Mouse (Mus musculus) kidney, adult 2 months (tissue): Measurements from ENCODE around the gene Gjb5.

ENCODE experiments used
- CTCF ChIP-seq: fragments of 200-500 bp; conservative IDR thresholded peaks from 2 replicates; pipeline ENCODE4 v1.5.1; 2011; ENCODE audit warnings: low read depth, mild to moderate bottlenecking, control low read depth, low read length, moderate library complexity, mixed read lengths; ENCODE audit not compliant: insufficient read depth, insufficient read length
- POLR2A ChIP-seq: fragments of 200-500 bp; IDR thresholded peaks from one replicate; pipeline ENCODE4 v1.6.1; 2011; ENCODE audit warnings: low read depth, low read length, control low read depth

DNA sequence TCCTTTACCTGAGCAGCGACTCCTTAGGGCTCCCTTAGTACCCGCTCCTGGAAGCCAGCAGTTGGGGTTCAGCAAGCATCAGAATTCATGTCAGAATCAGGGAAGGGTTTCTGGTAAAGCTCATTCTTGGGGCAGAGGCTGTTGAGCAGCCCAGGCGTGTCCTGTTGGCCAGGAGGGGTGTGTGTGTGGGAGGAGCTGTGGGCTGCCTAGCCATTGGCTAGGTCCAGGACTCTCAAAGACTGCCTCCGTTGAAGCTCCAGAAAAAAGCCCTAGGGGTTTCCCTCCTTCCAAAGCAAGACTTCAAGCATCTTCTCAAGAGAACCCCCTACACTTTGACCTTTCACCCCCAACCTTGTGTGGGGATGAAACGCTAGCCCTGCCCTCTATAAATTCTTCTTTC is at the start of gene Gjb5:
- TF ChIP-seq POLR2A (no peak), CTCF (no peak)
